Mouse (Mus musculus) MEL (cell line): ENCODE measurements around the gene Anks1.

Experiments used
- CHD2 ChIP-seq: IDR thresholded peaks from 2 replicates; pipeline ENCODE4 v1.6.1; 2011; ENCODE audit warnings: low read length, improper control_type of control experiment
- CTCF ChIP-seq, 3 experiments: IDR thresholded peaks in 2 of 3; conservative IDR thresholded peaks in 1 of 3; 2 replicates each; pipeline ENCODE4 v1.5.1; 2011 to 2012; ENCODE audit warnings: low read length in 3 of 3, low read depth in 2 of 3, mild to moderate bottlenecking in 2 of 3, improper control_type of control experiment in 1 of 3, inconsistent platforms in 1 of 3, mixed read lengths in 1 of 3, moderate library complexity in 1 of 3; ENCODE audit not compliant: control insufficient read depth in 1 of 3, insufficient read depth in 1 of 3, poor library complexity in 1 of 3, severe bottlenecking in 1 of 3
- E2F4 ChIP-seq: IDR thresholded peaks from 2 replicates; pipeline ENCODE4 v1.6.1; 2011; ENCODE audit warnings: low read depth, low read length, improper control_type of control experiment, borderline replicate concordance
- ETS1 ChIP-seq: IDR thresholded peaks from 2 replicates; pipeline ENCODE4 v1.6.1; 2012; ENCODE audit warnings: low read depth, mild to moderate bottlenecking, inconsistent platforms, low read length, improper control_type of control experiment, moderate library complexity
- GABPA ChIP-seq: IDR thresholded peaks from 2 replicates; pipeline ENCODE4 v1.6.1; 2012; ENCODE audit warnings: low read depth, mild to moderate bottlenecking, inconsistent platforms, low read length, improper control_type of control experiment, moderate library complexity
- GATA1 ChIP-seq: IDR thresholded peaks from 2 replicates; pipeline ENCODE4 v1.6.1; 2011; ENCODE audit warnings: low read depth, low read length, improper control_type of control experiment
- MAFK ChIP-seq: IDR thresholded peaks from 2 replicates; pipeline ENCODE4 v1.6.1; 2011; ENCODE audit warnings: low read depth, mild to moderate bottlenecking, low read length, improper control_type of control experiment, borderline replicate concordance
- NELFE ChIP-seq: IDR thresholded peaks from 2 replicates; pipeline ENCODE4 v1.6.1; 2011; ENCODE audit warnings: low read depth, low read length, improper control_type of control experiment
- NRF1 ChIP-seq: IDR thresholded peaks from 2 replicates; pipeline ENCODE4 v1.6.1; 2014; ENCODE audit warnings: low read depth, mild to moderate bottlenecking, inconsistent platforms, low read length, improper control_type of control experiment, moderate library complexity; ENCODE audit not compliant: poor library complexity, insufficient read depth, severe bottlenecking
- POLR2A ChIP-seq, 2 experiments: IDR thresholded peaks; 2 replicates each; pipeline ENCODE4 v1.6.1; 2011 to 2012; ENCODE audit warnings: low read length in 2 of 2, mild to moderate bottlenecking in 2 of 2, control low read depth in 1 of 2, improper control_type of control experiment in 1 of 2, low read depth in 1 of 2, moderate library complexity in 1 of 2; ENCODE audit not compliant: control insufficient read depth in 1 of 2, insufficient read depth in 1 of 2, poor library complexity in 1 of 2
- USF1 ChIP-seq: IDR thresholded peaks from 2 replicates; pipeline ENCODE4 v1.6.1; 2014; ENCODE audit warnings: low read depth, mild to moderate bottlenecking, inconsistent platforms, low read length, improper control_type of control experiment, moderate library complexity
- ZMIZ1 ChIP-seq: IDR thresholded peaks from 2 replicates; pipeline ENCODE4 v1.6.1; 2012; ENCODE audit warnings: low read depth, mild to moderate bottlenecking, inconsistent platforms, low read length, improper control_type of control experiment, moderate library complexity

DNA sequence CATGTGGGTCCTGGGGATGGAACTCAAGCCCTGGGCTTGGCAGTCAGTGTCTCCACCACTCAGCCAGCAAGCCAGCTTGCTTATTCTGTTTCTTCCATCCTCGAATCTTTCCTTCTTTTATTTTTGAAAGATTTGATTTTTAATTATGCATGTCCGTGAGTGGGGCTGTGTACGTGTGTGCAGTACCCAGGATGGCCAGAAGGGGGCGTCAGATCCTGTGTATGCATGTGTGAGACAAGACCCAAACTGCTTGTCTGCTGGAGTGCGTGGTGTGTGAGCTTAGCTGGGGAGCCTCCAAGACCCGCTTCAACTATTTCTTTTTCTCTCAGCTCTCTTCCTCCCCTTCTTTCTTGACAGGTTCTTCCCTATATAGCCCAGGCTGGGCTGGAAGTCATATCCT lies 197.2 kb downstream of the Anks1 start:
- TF ChIP-seq MAFK: no peak
- no peak for TF ChIP-seq ZMIZ1
- no peak for TF ChIP-seq GATA1
- no peak for TF ChIP-seq NRF1
- peak; percentile 57 to 66 (median 57) for TF ChIP-seq CTCF (IDR thresholded peaks at IDR 0.05 in 2 of 3, conservative IDR thresholded peaks at IDR 0.05 in 1 of 3; ENCODE audit: control insufficient read depth in 1 of 3, insufficient read depth in 1 of 3, low read depth in 2 of 3, low read length in 3 of 3, poor library complexity in 1 of 3, severe bottlenecking in 1 of 3)
- no peak for TF ChIP-seq E2F4
- no peak for TF ChIP-seq POLR2A (IDR thresholded peaks at IDR 0.05; ENCODE audit: control insufficient read depth in 1 of 2, insufficient read depth in 1 of 2, low read depth in 1 of 2, low read length in 2 of 2, poor library complexity in 1 of 2)
- no peak for TF ChIP-seq GABPA
- no peak for TF ChIP-seq USF1
- TF ChIP-seq NELFE: no peak
- TF ChIP-seq CHD2: no peak
- no peak for TF ChIP-seq ETS1
